Comparison of ENCODE assay signal across 8 mouse cellular contexts in genomic region chr2:130906584-130907315, GRCm38 (mm10). TPM values are rescaled to one million over a fixed set of nuclear protein-coding genes. Genes with fewer than 3 reads are reported as not detected.
A peak's percentile ranks its signal among the peaks of the same experiment; 100 is the strongest.
DNase-seq lines count a peak whose midpoint lies in the region; ATAC-seq and TF ChIP-seq lines count a peak whose summit lies in the region.

No protein-coding gene starts in this region.

- TF ChIP-seq CTCF in liver, adult 2 months (IDR thresholded peaks at IDR 0.05; ENCODE audit: low read depth, low read length) = no peak

- WGBS in liver, adult 2 months = under 1% methylated on average over 57 of the region's 58 CpGs
- under 1% methylated on average over 54 of the region's 58 CpGs for WGBS in hindbrain, embryonic 13.5 days
- 0% methylated on average over 45 of the region's 58 CpGs for WGBS in liver, embryonic 15.5 days (ENCODE audit: insufficient replicate concordance)

- peaks cover 53% of the 10 kb centered on the region for H3K79me2 ChIP-seq in liver, adult 2 months (ENCODE audit: control insufficient read depth, insufficient read depth, low read length)

- DNase-seq in liver, adult 2 months (ENCODE audit: extremely low read depth, low read depth, low spot score) = no peak
- DNase-seq in liver = no peak
- DNase-seq in R1 (ENCODE audit: low read depth, low spot score) = peak; percentile 64
- DNase-seq in right cerebral cortex, postnatal 4 days = peak; percentile 39
- DNase-seq in thymus, postnatal 0 days (ENCODE audit: low spot score) = no peak

- H3K4me1 ChIP-seq in liver, adult 2 months (ENCODE audit: control insufficient read depth, insufficient read depth, low read length) = peaks cover 22% of the 10 kb centered on the region
- H3K4me1 ChIP-seq in hindbrain, embryonic 13.5 days (replicated peaks) = peaks cover 38% of the 10 kb centered on the region
- H3K4me1 ChIP-seq in liver, embryonic 15.5 days (replicated peaks) = peaks cover 40% of the 10 kb centered on the region

- no peaks in the 10 kb centered on the region for H3K27me3 ChIP-seq in liver, adult 2 months (ENCODE audit: control insufficient read depth, insufficient read depth, low read length)
- H3K27me3 ChIP-seq in hindbrain, embryonic 13.5 days = no peaks in the 10 kb centered on the region
- no peaks in the 10 kb centered on the region for H3K27me3 ChIP-seq in liver, embryonic 15.5 days

- peak overlapping the region; percentile 86 for H3K27ac ChIP-seq in liver, adult 2 months (replicated peaks; ENCODE audit: insufficient read depth, low read depth, low read length)
- H3K27ac ChIP-seq in hindbrain, embryonic 13.5 days = peak overlapping the region; percentile 94
- H3K27ac ChIP-seq in liver, embryonic 15.5 days (replicated peaks) = peak overlapping the region; percentile 82

- peak; percentile 51 for ATAC-seq in erythroid progenitor cell, adult 5-6 weeks (replicated peaks; ENCODE audit: low FRiP score, poor library complexity, severe bottlenecking)
- peak; percentile 75 for ATAC-seq in hindbrain, embryonic 13.5 days (ENCODE audit: low FRiP score)
- peak; percentile 68 for ATAC-seq in liver, embryonic 15.5 days (ENCODE audit: insufficient read depth)

- H3K4me2 ChIP-seq in hindbrain, embryonic 13.5 days = peak overlapping the region; percentile 84
- H3K4me2 ChIP-seq in liver, embryonic 15.5 days = peak overlapping the region; percentile 91

- peak overlapping the region; percentile 100 for H3K4me3 ChIP-seq in liver, adult 2 months (ENCODE audit: insufficient read depth, low read depth, low read length)
- peak overlapping the region; percentile 100 for H3K4me3 ChIP-seq in hindbrain, embryonic 13.5 days
- H3K4me3 ChIP-seq in liver, embryonic 15.5 days (replicated peaks) = peak overlapping the region; percentile 96

- peaks cover 6% of the 10 kb centered on the region for H3K36me3 ChIP-seq in liver, adult 2 months (ENCODE audit: control insufficient read depth, insufficient read depth, low read length)
- H3K36me3 ChIP-seq in hindbrain, embryonic 13.5 days = 0 out of 2 replicates have a peak, but pooled peaks cover 3% of the 10 kb centered on the region
- H3K36me3 ChIP-seq in liver, embryonic 15.5 days (replicated peaks) = no peaks in the 10 kb centered on the region

- no peaks in the 10 kb centered on the region for H3K9me3 ChIP-seq in hindbrain, embryonic 13.5 days
- no peaks in the 10 kb centered on the region for H3K9me3 ChIP-seq in liver, embryonic 15.5 days (replicated peaks)

- peak overlapping the region; percentile 99 for H3K9ac ChIP-seq in liver, adult 2 months (ENCODE audit: low read depth, low read length)
- H3K9ac ChIP-seq in hindbrain, embryonic 13.5 days = peak overlapping the region; percentile 98
- H3K9ac ChIP-seq in liver, embryonic 15.5 days = peak overlapping the region; percentile 94

- no peak for TF ChIP-seq POLR2A in liver, adult 2 months (IDR thresholded peaks at IDR 0.05; ENCODE audit: extremely low read depth, insufficient read depth, low read length)

RNA-seq across cellular contexts. Expression of gene Atrn, which starts 0.5 kb away (rescaled TPM):
- 27.2 and 32.6 TPM in 2 replicates for total RNA-seq in liver, adult 2 months (2014; rRNA removed)
- polyA plus RNA-seq in liver, adult 2 months (2012; rRNA removed) = 13.5 and 16.6 TPM in 2 replicates
- total RNA-seq in erythroid progenitor cell, adult 5-6 weeks (2015; ENCODE audit: low replicate concordance) = 9.7 and 10.1 TPM in 2 replicates
- 5.8 and 13.7 TPM in 2 replicates for total RNA-seq in erythroid progenitor cell, adult 5-6 weeks (2017; ENCODE audit: low replicate concordance)
- 12.0 and 12.1 TPM in 2 replicates for polyA plus RNA-seq in hindbrain, embryonic 13.5 days (2015; fragmentation: Nextera tagmentation; extraction: Ambion mirVana)
- 2.2 and 3.0 TPM in 2 replicates for polyA plus RNA-seq in liver, embryonic 15.5 days (2015; fragmentation: Nextera tagmentation; extraction: Ambion mirVana)
- polyA plus RNA-seq in thymus, postnatal 0 days (2015; fragmentation: Nextera tagmentation; extraction: Ambion mirVana) = 3.0 and 5.0 TPM in 2 replicates

RNA-seq across cellular contexts. Expression of gene 4930402H24Rik, which starts 0.5 kb away (rescaled TPM):
- 14.8 and 19.9 TPM in 2 replicates for total RNA-seq in liver, adult 2 months (2014; rRNA removed)
- polyA plus RNA-seq in liver, adult 2 months (2012; rRNA removed) = 15.4 and 18.2 TPM in 2 replicates
- 14.7 and 32.4 TPM in 2 replicates for total RNA-seq in erythroid progenitor cell, adult 5-6 weeks (2015; ENCODE audit: low replicate concordance)
- total RNA-seq in erythroid progenitor cell, adult 5-6 weeks (2017; ENCODE audit: low replicate concordance) = 16.0 and 37.9 TPM in 2 replicates
- polyA plus RNA-seq in hindbrain, embryonic 13.5 days (2015; fragmentation: Nextera tagmentation; extraction: Ambion mirVana) = 96.1 and 104 TPM in 2 replicates
- 9.8 and 11.4 TPM in 2 replicates for polyA plus RNA-seq in liver, embryonic 15.5 days (2015; fragmentation: Nextera tagmentation; extraction: Ambion mirVana)
- polyA plus RNA-seq in thymus, postnatal 0 days (2015; fragmentation: Nextera tagmentation; extraction: Ambion mirVana) = 11.0 and 11.2 TPM in 2 replicates

Comparison
In these comparisons a context has a peak if more than half of its experiments do, and no peak if none do; other contexts are left out.
1. DNase-seq: peak in R1 (single experiment) and right cerebral cortex, postnatal 4 days (single experiment); none in liver, adult 2 months (single experiment), liver (single experiment) and thymus, postnatal 0 days (single experiment).
2. Peak in every context shown above with its lines, with median percentiles within 50 percentile points of each other: H3K27ac ChIP-seq, H3K4me3 ChIP-seq, H3K9ac ChIP-seq and ATAC-seq.